Mouse (Mus musculus) megakaryocyte, embryonic 14.5 days (primary cell): ENCODE data around the gene Insm1.

Experiments
- FLI1 ChIP-seq: IDR thresholded peaks from 2 replicates; pipeline ENCODE4 v1.6.1; 2012; ENCODE audit warnings: low read length, inconsistent platforms, mixed read lengths
- GATA1 ChIP-seq: IDR thresholded peaks from 3 replicates; pipeline ENCODE4 v1.6.1; 2012; ENCODE audit warnings: mixed read lengths, low read length, inconsistent platforms, borderline replicate concordance

DNA sequence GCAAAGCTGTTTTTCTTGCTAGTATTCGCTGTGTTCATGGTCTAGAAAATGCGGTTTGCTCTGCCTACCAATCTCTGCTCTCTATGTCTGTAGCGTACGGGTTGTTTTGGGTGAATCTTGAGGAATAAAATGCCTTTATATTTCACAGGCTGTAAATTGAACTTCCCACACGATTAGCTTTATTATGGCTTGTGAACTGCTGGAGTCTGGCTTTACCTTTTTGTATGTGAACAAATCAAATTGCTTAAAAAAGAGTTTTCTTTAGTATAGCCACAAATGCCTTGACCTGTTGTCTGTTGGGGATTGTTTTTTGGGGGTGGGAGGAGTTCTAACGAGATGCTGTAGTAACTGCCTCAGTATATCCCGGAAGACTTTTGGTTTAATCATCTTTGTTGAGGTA is 2.4 kb downstream of the Insm1 start:
- TF ChIP-seq GATA1 = no peak
- no peak for TF ChIP-seq FLI1
